Mouse (Mus musculus) v-Abl transformed pro-B cells (cell line): ENCODE data around the gene Ttc7b.

Experiments
- in situ Hi-C, 2 experiments: fragments of 400-800 bp; cut with MboI; formaldehyde crosslinking; loops; one replicate each; pipeline ENCODE4 v1.15.1; 2025; ENCODE audit not compliant: unreplicated experiment in 2 of 2

The Ttc7b gene

GRCm38 (mm10) chr12:100426212-100426611 is 94.4 kb downstream of the Ttc7b start:
- in situ Hi-C loops = no loop called here

GRCm38 (mm10) chr12:100425028-100425427 is 95.6 kb downstream of the Ttc7b start:
- in situ Hi-C loops = no loop called here

- in situ Hi-C loops = no loop called here
Measured at GRCm38 (mm10) chr12:100422286-100422820, 98.3 kb downstream of the Ttc7b start.

- in situ Hi-C loops = no loop called here
Measured at GRCm38 (mm10) chr12:100421538-100421937, 99.1 kb downstream of the Ttc7b start.

- in situ Hi-C loops = no loop called here
Measured at GRCm38 (mm10) chr12:100420903-100421302, 99.7 kb downstream of the Ttc7b start.

- in situ Hi-C loops = no loop called here
Measured at GRCm38 (mm10) chr12:100419946-100420874, 100.4 kb downstream of the Ttc7b start.

- in situ Hi-C loops = no loop called here
Measured at GRCm38 (mm10) chr12:100415802-100416201, 104.8 kb downstream of the Ttc7b start.

GRCm38 (mm10) chr12:100414717-100415398 is 105.8 kb downstream of the Ttc7b start:
- in situ Hi-C loops = no loop called here

GRCm38 (mm10) chr12:100408714-100409113 is 111.9 kb downstream of the Ttc7b start:
- in situ Hi-C loops = no loop called here

GRCm38 (mm10) chr12:100408143-100408542 is 112.5 kb downstream of the Ttc7b start:
- in situ Hi-C loops = no loop called here

- in situ Hi-C loops = no loop called here
Measured at GRCm38 (mm10) chr12:100407371-100407770, 113.3 kb downstream of the Ttc7b start.

- in situ Hi-C loops = no loop called here
Measured at GRCm38 (mm10) chr12:100406094-100406493, 114.5 kb downstream of the Ttc7b start.

GRCm38 (mm10) chr12:100405512-100406030 is 115.1 kb downstream of the Ttc7b start:
- in situ Hi-C loops = no loop called here

- in situ Hi-C loops = no loop called here
Measured at GRCm38 (mm10) chr12:100404430-100404829, 116.2 kb downstream of the Ttc7b start.

GRCm38 (mm10) chr12:100403005-100403324 is 117.7 kb downstream of the Ttc7b start:
- in situ Hi-C loops = no loop called here

GRCm38 (mm10) chr12:100402296-100403004 is 118.2 kb downstream of the Ttc7b start:
- in situ Hi-C loops = no loop called here

- in situ Hi-C loops = no loop called here
Measured at GRCm38 (mm10) chr12:100400119-100400518, 120.5 kb downstream of the Ttc7b start.

GRCm38 (mm10) chr12:100399126-100399727 is 121.4 kb downstream of the Ttc7b start:
- in situ Hi-C loops = no loop called here

- in situ Hi-C loops = no loop called here
Measured at GRCm38 (mm10) chr12:100398268-100398943, 122.2 kb downstream of the Ttc7b start.
